Mouse (Mus musculus) thymus, postnatal 25 days (tissue): ENCODE measurements around the gene Agpat4.

Source experiments
- DNase-seq: peaks from one replicate; pipeline ENCODE4 v3.0.0; 2022

Gene Agpat4

GRCm38 (mm10) chr17:12123168-12123567 is 4.7 kb downstream of the Agpat4 start:
- no peak for DNase-seq

GRCm38 (mm10) chr17:12127056-12127455 is 8.6 kb downstream of the Agpat4 start:
- no peak for DNase-seq

GRCm38 (mm10) chr17:12128976-12129375 is 10.5 kb downstream of the Agpat4 start:
- DNase-seq = no peak

GRCm38 (mm10) chr17:12131171-12131570 is 12.7 kb downstream of the Agpat4 start:
- DNase-seq = no peak

GRCm38 (mm10) chr17:12131581-12131980 is 13.1 kb downstream of the Agpat4 start:
- no peak for DNase-seq

GRCm38 (mm10) chr17:12132904-12133303 is 14.4 kb downstream of the Agpat4 start:
- DNase-seq = no peak

GRCm38 (mm10) chr17:12133985-12134384 is 15.5 kb downstream of the Agpat4 start:
- no peak for DNase-seq

GRCm38 (mm10) chr17:12134975-12135633 is 16.6 kb downstream of the Agpat4 start:
- no peak for DNase-seq

- DNase-seq = no peak
Measured at GRCm38 (mm10) chr17:12138355-12138754, 19.9 kb downstream of the Agpat4 start.

GRCm38 (mm10) chr17:12143948-12144364 is 25.5 kb downstream of the Agpat4 start:
- DNase-seq = no peak

GRCm38 (mm10) chr17:12146132-12146681 is 27.7 kb downstream of the Agpat4 start:
- no peak for DNase-seq

GRCm38 (mm10) chr17:12147830-12148229 is 29.3 kb downstream of the Agpat4 start:
- DNase-seq = no peak

- DNase-seq = no peak
Measured at GRCm38 (mm10) chr17:12149232-12149861, 30.8 kb downstream of the Agpat4 start.

- no peak for DNase-seq
Measured at GRCm38 (mm10) chr17:12150970-12151369, 32.5 kb downstream of the Agpat4 start.

- DNase-seq = no peak
Measured at GRCm38 (mm10) chr17:12154260-12154659, 35.8 kb downstream of the Agpat4 start.

- no peak for DNase-seq
Measured at GRCm38 (mm10) chr17:12155236-12155635, 36.7 kb downstream of the Agpat4 start.

- no peak for DNase-seq
Measured at GRCm38 (mm10) chr17:12155872-12156271, 37.4 kb downstream of the Agpat4 start.

GRCm38 (mm10) chr17:12156661-12157060 is 38.2 kb downstream of the Agpat4 start:
- DNase-seq = no peak

- no peak for DNase-seq
Measured at GRCm38 (mm10) chr17:12157203-12157602, 38.7 kb downstream of the Agpat4 start.

- no peak for DNase-seq
Measured at GRCm38 (mm10) chr17:12159187-12160060, 40.9 kb downstream of the Agpat4 start.

- DNase-seq = no peak
Measured at GRCm38 (mm10) chr17:12160061-12160421, 41.5 kb downstream of the Agpat4 start.

GRCm38 (mm10) chr17:12160540-12160939 is 42.0 kb downstream of the Agpat4 start:
- DNase-seq = no peak

GRCm38 (mm10) chr17:12160984-12161764 is 42.7 kb downstream of the Agpat4 start:
- no peak for DNase-seq
